Mouse (Mus musculus): ENCODE measurements at regions not wholly inside any gene's neighbourhood (a gene's known extent, or its start where the extent isn't known, plus 50 kb on each side); places are given as distances from the start of the nearest gene placed in this dataset.
A peak's percentile ranks its signal among the peaks of the same experiment; 100 is the strongest.

DNA sequence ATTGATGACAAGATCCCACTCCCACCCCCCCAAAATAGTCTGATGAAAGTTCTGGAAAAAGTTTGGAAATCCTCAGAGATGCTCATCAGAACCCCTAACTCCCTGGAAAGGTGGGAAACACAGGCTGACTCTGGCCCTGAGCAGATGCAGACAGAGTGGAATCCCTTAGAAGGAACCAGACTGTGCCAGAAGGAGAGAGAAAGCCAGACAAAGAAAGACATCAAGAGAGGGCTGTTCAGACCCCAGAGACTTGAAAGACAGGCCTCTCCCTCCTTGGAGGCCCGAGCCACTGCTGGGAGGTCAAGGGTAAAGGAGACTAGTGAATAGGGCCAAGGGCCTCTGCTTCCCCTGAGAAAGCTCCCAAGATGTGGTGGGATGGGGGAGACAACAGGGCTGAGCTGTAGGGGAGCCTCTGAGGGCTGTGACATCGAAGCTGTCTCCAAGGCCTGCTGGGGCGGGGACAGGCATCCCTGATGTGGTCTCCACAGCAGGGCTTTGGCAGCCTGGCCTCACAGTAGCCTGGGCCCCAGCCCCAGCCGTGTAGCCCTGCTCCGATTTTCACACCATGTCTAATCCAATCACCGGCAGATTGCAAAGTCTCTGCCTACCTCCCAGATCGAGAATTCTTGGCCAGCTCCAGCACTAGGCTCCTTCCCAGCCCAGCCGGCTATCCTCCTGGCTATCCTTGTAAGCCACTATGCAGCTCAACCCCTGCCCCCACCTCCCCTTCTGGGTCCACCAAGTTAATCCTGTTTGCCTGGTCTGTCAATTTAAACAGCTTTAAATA lies 83.5 kb upstream of the Parp11 start:
- H3K27me3 ChIP-seq, result no peaks in the 10 kb centered on the region
- no peak for ATAC-seq
- DNase-seq (ENCODE audit: low read depth, low spot score), result no peak
- TF ChIP-seq CTCF (IDR thresholded peaks at IDR 0.05), result no peak
- CTCF ChIA-PET, result interaction anchor here (8.3 kb wide), 1 partner anchor 37 kb away, joined by 101 read pairs; no protein-coding TSS in a partner anchor
- in situ Hi-C loops (cut with MboI; ENCODE audit: low pct_unique_long_range_greater_than_20kb), result loop anchor here (5.0 kb wide), 2 partner anchors 36 to 84 kb away; partner anchors contain the start of gene Parp11
- POLR2A ChIA-PET, result no interaction called here

DNA sequence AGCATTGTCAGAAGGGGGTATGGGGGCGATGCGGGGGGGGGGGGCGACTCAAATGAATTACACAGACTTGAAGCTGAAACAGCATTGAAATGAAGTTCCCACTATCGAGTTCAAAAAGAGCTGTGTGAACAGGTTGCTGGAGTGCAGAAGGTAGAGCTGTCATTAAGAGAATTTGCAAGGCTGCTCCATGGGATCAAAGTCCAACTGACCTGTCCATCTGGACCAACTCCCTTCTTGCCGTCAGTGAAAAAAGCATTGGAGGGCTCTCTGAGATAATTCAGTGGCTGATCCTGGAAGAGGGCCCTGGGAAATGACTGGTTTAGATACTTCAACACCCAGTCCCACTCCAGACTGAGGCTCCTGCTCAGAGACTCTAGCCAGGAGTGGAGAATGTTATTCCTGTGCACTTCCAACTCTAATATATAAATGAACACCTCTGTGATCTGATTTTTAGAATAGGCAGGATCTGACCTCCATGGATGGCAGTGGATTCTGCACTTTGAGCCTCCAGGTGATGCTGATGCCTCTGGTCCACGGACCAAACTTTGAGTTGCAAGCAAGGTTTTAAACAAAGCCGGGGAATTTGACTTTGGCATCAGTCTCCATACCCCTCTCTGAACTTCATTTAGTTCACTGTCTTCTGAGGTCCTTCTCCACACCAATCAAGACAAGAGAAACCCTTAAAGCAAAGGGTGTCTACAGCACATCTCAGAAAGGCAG lies 82.6 kb upstream of the Parp11 start:
- no peak for ATAC-seq
- no peak for TF ChIP-seq CTCF (IDR thresholded peaks at IDR 0.05)
- ChIA-PET POLR2A (interaction anchor here (0.6 kb wide), 1 partner anchor 35 kb away, joined by 3 read pairs; no protein-coding TSS in a partner anchor), CTCF (interaction anchor here (8.3 kb wide), 1 partner anchor 38 kb away, joined by 101 read pairs; no protein-coding TSS in a partner anchor)
- in situ Hi-C loops (cut with MboI; ENCODE audit: low pct_unique_long_range_greater_than_20kb), result loop anchor here (5.0 kb wide), 2 partner anchors 37 to 83 kb away; partner anchors contain the start of gene Parp11
- no peaks in the 10 kb centered on the region for H3K27me3 ChIP-seq
- no peak for DNase-seq (ENCODE audit: low read depth, low spot score)

DNA sequence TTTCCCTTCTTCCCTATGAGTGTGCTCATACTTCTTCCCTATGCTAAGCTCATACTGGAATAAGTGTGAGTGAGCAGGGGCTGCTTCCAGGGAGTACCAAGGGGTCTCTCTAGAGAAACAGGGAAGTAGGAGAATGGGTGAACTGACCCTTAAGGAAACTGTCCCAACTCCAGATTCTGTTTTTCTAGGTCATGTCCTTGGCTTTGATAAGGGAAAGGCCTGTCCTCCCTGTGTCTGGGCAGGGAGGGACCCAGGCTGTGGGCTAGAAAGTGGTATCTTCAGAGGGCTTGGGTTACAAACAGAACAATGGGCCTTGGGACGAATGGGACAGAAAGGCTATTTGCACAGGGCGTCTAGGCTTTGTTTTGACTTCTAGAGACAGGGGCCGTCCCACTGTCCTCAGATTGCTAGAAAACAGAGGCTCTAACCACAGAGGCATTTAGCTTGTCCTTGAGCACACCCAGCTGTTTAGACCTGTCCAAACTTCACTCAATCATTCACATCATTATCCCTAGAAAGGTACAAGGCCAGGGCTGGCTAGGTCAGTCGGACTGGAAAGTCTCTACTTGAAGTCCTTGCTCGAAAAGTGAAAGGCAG lies 82.0 kb upstream of the Parp11 start:
- no peaks in the 10 kb centered on the region for H3K27me3 ChIP-seq
- no peak for ATAC-seq
- POLR2A ChIA-PET, result interaction anchor here (0.6 kb wide), 1 partner anchor 36 kb away, joined by 3 read pairs; no protein-coding TSS in a partner anchor
- in situ Hi-C loops (cut with MboI; ENCODE audit: low pct_unique_long_range_greater_than_20kb), result loop anchor here (5.0 kb wide), 2 partner anchors 37 to 83 kb away; partner anchors contain the start of gene Parp11
- DNase-seq (ENCODE audit: low read depth, low spot score), result no peak
- CTCF ChIA-PET, result interaction anchor here (1.9 kb wide), 1 partner anchor 38 kb away, joined by 4 read pairs; no protein-coding TSS in a partner anchor
- no peak for TF ChIP-seq CTCF (IDR thresholded peaks at IDR 0.05)

DNA sequence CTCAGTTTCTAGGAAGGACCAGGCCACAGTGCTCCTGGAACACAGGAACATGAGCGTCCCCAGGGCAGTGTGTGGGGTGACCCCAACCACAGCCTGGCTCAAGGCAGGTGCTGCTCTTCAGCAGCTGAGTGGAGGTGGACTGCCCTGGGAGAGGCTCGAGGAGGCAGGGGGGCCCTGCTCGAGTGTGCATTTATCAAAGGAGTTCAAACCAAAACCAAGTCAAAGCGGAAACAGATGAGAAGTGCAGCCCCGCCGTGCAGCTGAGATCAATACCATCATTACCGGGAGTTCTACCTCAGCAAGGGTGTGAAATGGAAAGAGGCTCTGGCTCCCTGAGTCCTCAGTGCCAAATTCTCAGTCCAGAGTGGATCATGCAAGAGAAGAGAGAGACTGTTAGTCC lies 81.4 kb upstream of the Parp11 start:
- POLR2A ChIA-PET, result no interaction called here
- DNase-seq (ENCODE audit: low read depth, low spot score), result no peak
- CTCF ChIA-PET, result interaction anchor here (1.9 kb wide), 1 partner anchor 38 kb away, joined by 4 read pairs; no protein-coding TSS in a partner anchor
- in situ Hi-C loops (cut with MboI; ENCODE audit: low pct_unique_long_range_greater_than_20kb), result no loop called here
- no peak for TF ChIP-seq CTCF (IDR thresholded peaks at IDR 0.05)
- ATAC-seq, result no peak
- H3K27me3 ChIP-seq, result no peaks in the 10 kb centered on the region

DNA sequence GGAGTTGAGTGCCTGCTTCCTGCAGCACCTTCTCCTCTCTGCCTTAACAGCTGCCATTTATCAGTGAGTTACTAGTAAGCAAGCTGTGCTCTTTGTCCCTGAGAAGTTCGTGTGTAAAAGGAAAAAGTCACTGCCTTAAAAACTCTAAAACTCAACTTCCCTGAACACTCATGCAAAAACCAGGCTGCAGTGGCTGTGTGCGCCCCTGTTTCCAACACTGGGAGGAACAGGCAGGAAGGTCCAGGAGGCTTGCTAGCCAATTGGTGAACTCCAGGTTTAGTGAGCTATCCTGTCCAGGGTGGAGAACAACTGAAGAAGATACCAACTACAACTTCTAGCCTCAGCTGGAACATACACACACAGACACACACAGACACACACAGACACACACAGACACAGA lies 81.0 kb upstream of the Parp11 start:
- DNase-seq (ENCODE audit: low read depth, low spot score) (no peak), ATAC-seq (no peak)
- no peaks in the 10 kb centered on the region for H3K27me3 ChIP-seq
- in situ Hi-C loops (cut with MboI; ENCODE audit: low pct_unique_long_range_greater_than_20kb), result no loop called here
- POLR2A ChIA-PET, result no interaction called here
- CTCF ChIA-PET, result interaction anchor here (1.2 to 1.9 kb wide), 3 partner anchors 10 to 224 kb away, joined by 3 to 4 read pairs (median 3); no protein-coding TSS in a partner anchor
- no peak for TF ChIP-seq CTCF (IDR thresholded peaks at IDR 0.05)

DNA sequence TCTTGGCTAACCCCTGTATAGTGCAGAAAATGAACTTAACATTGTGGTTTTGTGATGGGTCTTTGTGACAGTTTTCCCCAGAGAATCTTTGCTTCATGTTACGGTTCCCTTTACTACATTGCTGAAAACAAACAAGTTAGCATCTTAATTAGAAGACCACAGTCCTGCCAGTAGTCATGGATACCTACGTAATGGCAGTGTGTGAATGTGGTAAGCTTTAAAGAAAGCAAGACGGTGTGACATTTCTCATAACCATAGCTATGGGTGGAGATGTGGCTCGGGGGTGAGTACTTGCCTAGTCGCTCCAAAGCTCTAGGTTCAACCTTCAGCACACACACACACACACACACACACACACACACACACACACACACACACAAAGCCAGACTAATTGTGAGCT lies 73.6 kb upstream of the Parp11 start:
- ATAC-seq (no peak), DNase-seq (ENCODE audit: low read depth, low spot score) (no peak)
- ChIA-PET POLR2A (interaction anchor here (0.6 kb wide), 1 partner anchor 1155 kb away, joined by 3 read pairs; no protein-coding TSS in a partner anchor), CTCF (interaction anchor here (1.0 to 2.0 kb wide), 5 partner anchors 14 to 225 kb away, joined by 3 to 8 read pairs (median 4); no protein-coding TSS in a partner anchor)
- in situ Hi-C loops (cut with MboI; ENCODE audit: low pct_unique_long_range_greater_than_20kb), result no loop called here
- no peaks in the 10 kb centered on the region for H3K27me3 ChIP-seq
- TF ChIP-seq CTCF (IDR thresholded peaks at IDR 0.05), result no peak

DNA sequence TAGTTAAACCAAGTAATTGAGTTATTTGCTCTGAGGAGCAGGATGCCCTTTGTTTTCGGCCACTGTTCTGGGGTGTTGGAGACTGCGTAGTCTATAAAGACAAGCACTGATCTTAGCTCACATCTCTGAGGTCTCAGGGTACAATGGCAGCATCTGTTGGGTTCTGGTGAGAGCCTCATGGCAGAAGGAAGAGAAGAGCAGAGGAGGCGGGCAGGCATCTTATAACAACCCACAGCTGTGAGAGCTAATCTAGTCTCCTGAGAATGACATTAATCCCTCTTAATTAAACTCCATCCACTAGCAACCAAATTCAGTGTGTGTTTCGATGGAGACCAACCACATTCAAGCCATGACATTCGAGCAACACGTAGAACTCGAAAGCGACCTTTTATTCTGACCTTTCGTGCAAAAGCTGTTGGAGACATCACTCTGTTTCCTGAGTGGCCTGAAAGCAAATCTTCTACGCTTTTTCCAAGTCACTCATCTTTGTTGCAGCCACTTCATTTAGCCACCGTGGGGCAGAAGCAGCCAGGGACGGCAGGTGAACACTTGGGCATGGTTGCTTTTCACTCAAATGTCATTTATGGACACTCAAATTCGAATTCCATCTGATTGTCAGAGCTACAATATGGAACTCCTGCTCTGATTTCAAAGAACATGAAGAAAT lies 72.7 kb upstream of the Parp11 start:
- ChIA-PET CTCF (interaction anchor here (1.0 to 2.7 kb wide), 5 partner anchors 15 to 226 kb away, joined by 3 to 17 read pairs (median 8); no protein-coding TSS in a partner anchor), POLR2A (no interaction called here)
- ATAC-seq (no peak), DNase-seq (ENCODE audit: low read depth, low spot score) (no peak)
- in situ Hi-C loops (cut with MboI; ENCODE audit: low pct_unique_long_range_greater_than_20kb), result no loop called here
- TF ChIP-seq CTCF (IDR thresholded peaks at IDR 0.05), result peak; percentile 38
- no peaks in the 10 kb centered on the region for H3K27me3 ChIP-seq

DNA sequence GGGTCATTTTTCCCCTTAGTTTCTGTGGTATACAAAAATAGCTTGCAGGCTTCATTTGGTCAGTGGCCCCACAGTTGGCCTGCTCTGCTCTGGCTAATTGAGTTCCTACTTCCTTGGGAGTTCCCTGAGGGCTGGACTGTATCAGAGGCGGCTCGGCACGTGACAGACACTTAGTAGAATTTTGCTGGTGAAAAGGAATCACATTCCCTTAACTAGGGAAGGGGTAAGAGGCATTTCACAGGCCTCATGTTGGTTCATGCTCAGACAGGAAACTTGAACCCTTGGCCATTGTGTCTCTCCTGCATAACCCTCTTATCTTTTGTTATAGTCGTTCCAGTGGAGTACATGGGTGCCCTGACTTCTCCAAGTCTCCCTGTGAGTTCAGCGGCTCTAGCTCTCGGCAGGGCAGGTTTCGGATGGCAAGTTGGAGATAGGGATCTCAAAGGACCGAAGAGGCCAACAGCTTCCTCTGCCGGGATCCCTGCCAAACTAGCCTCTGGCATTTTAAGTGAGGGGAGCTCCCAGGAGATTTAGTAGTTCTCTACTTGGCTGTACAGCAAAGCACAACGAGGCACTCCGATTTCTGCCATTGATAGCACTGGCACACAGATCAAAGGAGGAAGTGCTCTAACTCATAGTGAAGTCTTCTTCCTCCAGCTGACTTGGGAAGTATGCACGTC lies 72.0 kb upstream of the Parp11 start:
- no peak for TF ChIP-seq CTCF (IDR thresholded peaks at IDR 0.05)
- in situ Hi-C loops (cut with MboI; ENCODE audit: low pct_unique_long_range_greater_than_20kb), result loop anchor here (5.0 kb wide), 1 partner anchor 227 kb away; no protein-coding TSS in a partner anchor
- ChIA-PET POLR2A (interaction anchor here (1.8 kb wide), 1 partner anchor 45 kb away, joined by 6 read pairs; no protein-coding TSS in a partner anchor), CTCF (interaction anchor here (1.2 to 2.7 kb wide), 6 partner anchors 15 to 227 kb away, joined by 3 to 17 read pairs (median 8); no protein-coding TSS in a partner anchor)
- DNase-seq (ENCODE audit: low read depth, low spot score) (no peak), ATAC-seq (no peak)
- no peaks in the 10 kb centered on the region for H3K27me3 ChIP-seq

DNA sequence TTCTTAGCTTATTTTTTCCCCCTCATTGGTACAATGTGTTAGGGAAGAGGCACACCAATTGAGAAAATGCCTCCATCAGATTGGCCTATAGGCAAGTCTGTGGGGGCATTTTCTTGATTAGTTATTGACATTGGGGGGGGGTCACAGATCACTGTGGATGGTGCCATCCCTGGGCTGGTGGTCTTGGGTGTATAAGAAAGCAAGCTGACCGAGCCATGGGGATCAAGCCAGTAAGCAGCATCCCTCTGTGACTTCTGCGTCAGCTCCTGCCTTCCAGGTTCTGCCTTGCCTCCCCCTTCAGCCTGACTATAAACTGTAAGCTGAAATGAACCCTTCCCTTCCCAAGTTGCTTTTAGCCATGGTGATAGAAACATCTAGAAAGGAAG lies 71.5 kb upstream of the Parp11 start:
- in situ Hi-C loops (cut with MboI; ENCODE audit: low pct_unique_long_range_greater_than_20kb), result loop anchor here (5.0 kb wide), 1 partner anchor 228 kb away; no protein-coding TSS in a partner anchor
- no peak for TF ChIP-seq CTCF (IDR thresholded peaks at IDR 0.05)
- no peak for DNase-seq (ENCODE audit: low read depth, low spot score)
- ChIA-PET CTCF (interaction anchor here (1.0 to 2.7 kb wide), 6 partner anchors 14 to 50 kb away, joined by 3 to 17 read pairs (median 5); no protein-coding TSS in a partner anchor), POLR2A (interaction anchor here (1.8 kb wide), 1 partner anchor 45 kb away, joined by 6 read pairs; no protein-coding TSS in a partner anchor)
- no peak for ATAC-seq
- H3K27me3 ChIP-seq, result no peaks in the 10 kb centered on the region
